Mouse (Mus musculus): Measurements from ENCODE around the gene Robo3.
A peak's percentile ranks its signal among the peaks of the same experiment; 100 is the strongest.

Gene Robo3

GRCm38 (mm10) chr9:37432720-37433421 is at the start of gene Robo3:
TSS of gene Robo3 (minus strand) at chr9:37433246.
- DNase-seq (ENCODE audit: low read depth, low spot score): no peak

GRCm38 (mm10) chr9:37474923-37475322 is 41.9 kb upstream of the Robo3 start:
- DNase-seq (ENCODE audit: low read depth, low spot score): no peak

GRCm38 (mm10) chr9:37473611-37474125 is 40.6 kb upstream of the Robo3 start:
- DNase-seq (ENCODE audit: low read depth, low spot score): no peak

- DNase-seq (ENCODE audit: low read depth, low spot score): peak; percentile 18
Observed at GRCm38 (mm10) chr9:37462764-37463163, 29.7 kb upstream of the Robo3 start.

GRCm38 (mm10) chr9:37461571-37461970 is 28.5 kb upstream of the Robo3 start:
- DNase-seq (ENCODE audit: low read depth, low spot score): no peak

- no peak for DNase-seq (ENCODE audit: low read depth, low spot score)
Observed at GRCm38 (mm10) chr9:37460961-37461340, 27.9 kb upstream of the Robo3 start.

- DNase-seq (ENCODE audit: low read depth, low spot score): no peak
Observed at GRCm38 (mm10) chr9:37460043-37460960, 27.3 kb upstream of the Robo3 start.

- no peak for DNase-seq (ENCODE audit: low read depth, low spot score)
Observed at GRCm38 (mm10) chr9:37459665-37460042, 26.6 kb upstream of the Robo3 start.

GRCm38 (mm10) chr9:37457151-37457550 is 24.1 kb upstream of the Robo3 start:
- DNase-seq (ENCODE audit: low read depth, low spot score): no peak

- peak; percentile 23 for DNase-seq (ENCODE audit: low read depth, low spot score)
Observed at GRCm38 (mm10) chr9:37456481-37456910, 23.4 kb upstream of the Robo3 start.

GRCm38 (mm10) chr9:37455868-37456267 is 22.8 kb upstream of the Robo3 start:
- DNase-seq (ENCODE audit: low read depth, low spot score): no peak

- no peak for DNase-seq (ENCODE audit: low read depth, low spot score)
Observed at GRCm38 (mm10) chr9:37454991-37455390, 21.9 kb upstream of the Robo3 start.

GRCm38 (mm10) chr9:37454011-37454492 is 21.0 kb upstream of the Robo3 start:
- no peak for DNase-seq (ENCODE audit: low read depth, low spot score)

GRCm38 (mm10) chr9:37453328-37453727 is 20.3 kb upstream of the Robo3 start:
- no peak for DNase-seq (ENCODE audit: low read depth, low spot score)

GRCm38 (mm10) chr9:37452401-37452800 is 19.4 kb upstream of the Robo3 start:
- DNase-seq (ENCODE audit: low read depth, low spot score): no peak

GRCm38 (mm10) chr9:37437772-37438735 is 5.0 kb upstream of the Robo3 start:
- no peak for DNase-seq (ENCODE audit: low read depth, low spot score)

GRCm38 (mm10) chr9:37435616-37436015 is 2.6 kb upstream of the Robo3 start:
- DNase-seq (ENCODE audit: low read depth, low spot score): no peak

GRCm38 (mm10) chr9:37434932-37435331 is 1.9 kb upstream of the Robo3 start:
- DNase-seq (ENCODE audit: low read depth, low spot score): no peak

GRCm38 (mm10) chr9:37433823-37434560 is 946 bp upstream of the Robo3 start:
- no peak for DNase-seq (ENCODE audit: low read depth, low spot score)

- no peak for DNase-seq (ENCODE audit: low read depth, low spot score)
Observed at GRCm38 (mm10) chr9:37432026-37432666, 900 bp downstream of the Robo3 start.
